Mouse (Mus musculus): ENCODE data around the gene Aldh16a1.
"Not testable (repeated sequence)": the region's sequence is repeated elsewhere in the genome, so short reads cannot be mapped to it uniquely, and the experiment has no call there.

The Aldh16a1 gene

DNA sequence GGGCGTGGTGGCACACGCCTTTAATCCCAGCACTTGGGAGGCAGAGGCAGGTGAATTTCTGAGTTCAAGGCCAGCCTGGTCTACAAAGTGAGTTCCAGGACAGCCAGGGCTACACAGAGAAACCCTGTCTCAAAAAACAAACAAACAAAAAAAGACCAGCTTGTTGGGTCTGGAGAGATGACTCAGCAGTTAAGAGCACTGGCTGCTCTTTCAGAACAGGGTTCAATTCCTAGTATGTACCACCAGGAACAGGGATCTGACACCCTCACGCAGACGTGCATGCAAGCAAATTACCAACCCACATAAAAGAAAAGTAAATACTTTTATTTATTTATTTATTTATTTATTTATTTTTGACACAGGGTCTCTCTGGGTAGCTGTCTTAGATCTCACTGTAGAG lies 44.3 kb downstream of the Aldh16a1 start:
- DNase-seq = not testable (repeated sequence)

DNA sequence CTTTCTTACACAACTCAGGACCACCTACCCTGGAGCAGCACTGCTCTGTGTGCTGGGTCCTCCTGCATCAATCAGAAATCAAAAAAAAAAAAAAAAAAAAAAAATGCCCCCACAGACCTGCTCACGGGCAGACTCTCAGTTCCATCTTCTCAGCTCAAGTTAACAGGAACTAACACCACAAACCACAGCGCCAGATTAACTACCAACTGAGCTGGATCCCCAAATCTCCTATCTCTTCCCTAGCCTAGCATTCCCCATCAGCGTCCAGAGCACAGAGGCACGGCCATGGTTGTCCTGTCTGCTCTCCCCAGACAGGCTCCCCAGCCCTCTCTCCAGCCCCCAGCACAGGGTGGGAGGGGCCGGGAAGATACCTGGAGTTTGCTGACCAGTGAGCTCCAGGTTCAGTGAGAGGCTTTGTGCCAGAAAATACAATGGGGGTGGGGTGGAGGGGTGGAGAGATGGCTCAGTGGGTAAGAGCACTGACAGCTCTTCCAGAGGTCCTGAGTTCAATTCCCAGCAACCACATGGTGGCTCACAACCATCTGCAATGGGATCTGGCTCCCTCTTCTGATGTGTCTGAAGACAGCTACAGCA lies 47.2 kb downstream of the Aldh16a1 start:
- DNase-seq = no peak

- no peak for DNase-seq
Observed at GRCm38 (mm10) chr7:45106441-45106840, 47.9 kb downstream of the Aldh16a1 start.

DNA sequence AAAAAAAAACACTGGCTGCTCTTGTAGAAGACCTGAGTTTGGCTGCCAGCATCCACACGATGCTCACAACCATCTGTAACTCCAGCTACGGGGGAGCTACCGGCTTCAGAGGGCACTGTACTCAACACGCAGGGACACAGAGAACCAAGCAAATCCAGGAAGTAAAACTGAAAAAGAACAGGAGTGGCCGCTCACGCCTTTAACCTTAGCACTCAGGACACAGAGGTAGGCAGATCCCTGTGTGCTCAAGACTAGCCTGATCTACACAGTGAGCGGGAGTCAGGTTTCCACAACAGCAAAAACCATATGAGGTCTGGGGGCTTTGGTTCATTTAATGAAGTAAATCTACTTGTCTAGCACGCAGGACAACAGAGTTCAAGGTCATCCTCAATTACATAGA lies 48.9 kb downstream of the Aldh16a1 start:
- no peak for DNase-seq

- DNase-seq = no peak
Observed at GRCm38 (mm10) chr7:45104941-45105340, 49.4 kb downstream of the Aldh16a1 start.

DNA sequence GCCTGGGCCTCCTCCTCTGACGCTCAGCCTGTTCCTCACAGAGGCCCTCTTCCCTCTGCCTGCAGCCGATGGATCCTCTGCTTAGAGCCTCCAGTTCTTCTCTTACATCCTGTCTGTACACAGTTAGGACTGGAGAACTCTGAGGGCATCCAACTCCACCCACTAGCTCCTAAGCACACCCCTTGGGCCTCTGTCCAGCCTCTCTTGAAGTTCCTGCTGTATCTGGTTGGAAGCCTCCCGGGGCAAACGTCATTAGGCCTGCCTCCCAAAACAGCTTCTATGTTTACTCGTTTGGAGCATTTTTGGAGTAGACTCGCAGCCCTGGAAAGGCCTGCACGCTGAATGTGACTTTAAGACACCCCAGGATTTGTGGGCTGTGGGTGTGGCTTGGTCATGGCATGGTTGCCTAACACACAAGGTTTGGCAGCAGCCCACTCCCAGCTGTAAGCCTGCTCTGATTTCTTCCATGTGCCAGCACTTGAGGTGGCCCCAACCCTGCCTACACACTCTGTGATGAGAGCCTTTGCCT lies 50.7 kb downstream of the Aldh16a1 start, which contains the start of gene Fcgrt:
TSS of gene Fcgrt (minus strand) at position 200 of the 529 bp plus-strand sequence.
- peak; percentile 76 for DNase-seq

DNA sequence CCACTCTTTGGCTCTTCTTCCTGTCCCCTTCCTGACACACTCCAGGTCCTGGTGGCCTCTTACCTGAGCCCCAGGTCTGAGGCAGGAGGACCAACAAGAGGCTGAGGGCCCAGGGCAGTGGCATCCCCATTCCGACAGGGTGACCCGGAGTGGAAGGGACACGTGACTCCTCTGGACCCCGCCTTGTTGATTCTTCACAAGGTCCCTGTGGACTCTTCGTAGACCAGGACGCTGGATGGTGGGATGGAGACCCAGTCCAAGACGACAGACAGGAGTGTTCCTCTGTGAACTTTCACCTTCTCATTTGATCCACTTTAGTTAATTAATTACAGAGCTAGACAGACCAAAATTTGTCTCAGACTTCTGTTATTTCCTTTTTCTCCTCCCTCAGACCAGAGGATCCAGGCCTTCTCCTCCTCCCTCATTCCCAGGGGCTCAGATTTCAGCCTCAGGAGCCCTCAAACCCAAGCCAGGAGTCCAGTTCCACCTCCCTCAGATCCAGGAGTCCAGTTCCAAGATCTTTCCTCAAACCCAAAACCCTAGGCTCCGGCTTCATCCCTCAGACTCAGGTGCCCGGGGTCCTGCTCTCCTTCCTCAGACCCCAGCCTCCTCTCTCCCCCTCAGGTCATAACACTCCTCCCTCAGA lies 51.3 kb downstream of the Aldh16a1 start:
- no peak for DNase-seq

DNA sequence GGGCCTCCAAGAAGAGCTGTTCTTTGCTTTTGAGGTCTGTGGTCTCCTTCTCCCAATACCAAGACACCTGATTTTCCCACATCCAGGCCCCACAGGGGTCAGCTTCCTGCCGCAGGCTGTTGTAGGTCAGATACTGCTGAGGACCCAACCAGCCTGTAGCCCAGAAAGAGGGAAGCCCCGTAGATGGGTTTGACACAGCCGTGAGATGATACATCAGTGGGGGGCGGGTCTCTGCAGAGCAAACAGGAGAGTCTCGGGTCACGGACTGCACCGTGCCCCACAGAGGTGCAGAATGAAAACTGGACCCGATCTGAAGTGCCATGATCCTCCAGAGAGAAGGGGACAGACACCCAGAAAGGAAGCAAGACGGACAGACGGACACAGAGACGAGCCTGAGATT lies 51.9 kb downstream of the Aldh16a1 start:
- DNase-seq = no peak

GRCm38 (mm10) chr7:45100046-45100445 lies 54.3 kb downstream of the Aldh16a1 start:
- no peak for DNase-seq

DNA sequence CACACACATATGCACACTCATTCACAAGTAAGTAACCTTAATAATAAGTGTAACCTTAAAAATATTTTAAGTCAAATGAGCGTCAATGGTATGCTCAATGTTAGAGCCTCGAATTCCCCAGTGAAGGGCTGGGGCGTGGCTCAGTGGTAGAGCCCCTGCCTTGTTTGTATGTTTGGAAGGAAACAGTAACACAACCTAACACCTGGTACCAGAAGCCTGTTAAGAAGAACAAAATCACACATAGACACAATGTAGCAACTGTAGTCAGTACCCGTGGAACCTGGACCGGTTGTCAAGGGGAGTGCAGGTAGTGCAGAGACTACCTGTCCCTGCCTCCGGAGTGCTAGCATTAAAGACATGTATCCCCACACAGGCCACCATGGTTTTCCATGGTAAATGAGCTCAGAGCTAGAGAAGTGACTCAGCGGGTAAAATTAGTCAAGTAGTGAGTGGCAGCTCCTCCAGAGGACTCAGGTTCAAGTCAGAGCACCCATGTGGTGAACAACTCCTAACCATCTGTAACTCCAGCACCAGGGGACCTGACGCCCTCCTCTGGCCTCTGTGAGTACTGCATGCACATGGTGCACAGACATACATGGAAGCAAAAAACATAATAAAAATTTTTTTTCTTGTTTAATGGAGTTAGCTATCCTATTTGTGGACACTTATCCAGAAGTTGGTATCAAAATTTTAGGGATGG lies 55.7 kb downstream of the Aldh16a1 start:
- DNase-seq = no peak

GRCm38 (mm10) chr7:45097479-45097878 lies 56.9 kb downstream of the Aldh16a1 start:
- no peak for DNase-seq

DNA sequence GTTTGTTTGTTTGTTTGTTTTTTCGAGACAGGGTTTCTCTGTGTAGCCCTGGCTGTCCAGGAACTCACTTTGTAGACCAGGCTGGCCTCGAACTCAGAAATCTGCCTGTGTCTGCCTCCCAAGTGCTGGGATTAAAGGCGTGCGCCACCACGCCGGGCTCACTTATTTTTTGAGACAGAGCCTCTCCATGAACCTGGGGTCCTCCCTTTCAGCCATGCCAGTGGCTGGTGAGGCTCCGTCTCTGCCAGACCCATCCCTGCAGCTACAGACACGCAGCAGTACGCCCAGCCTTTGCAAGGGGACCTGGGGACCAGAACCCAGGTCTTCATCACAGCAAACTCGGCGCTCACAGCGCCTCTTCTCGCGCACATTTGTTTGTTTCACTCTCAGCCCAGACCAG lies 58.4 kb downstream of the Aldh16a1 start:
- DNase-seq = not testable (repeated sequence)

GRCm38 (mm10) chr7:45095367-45095766 lies 59.0 kb downstream of the Aldh16a1 start:
- no peak for DNase-seq

DNA sequence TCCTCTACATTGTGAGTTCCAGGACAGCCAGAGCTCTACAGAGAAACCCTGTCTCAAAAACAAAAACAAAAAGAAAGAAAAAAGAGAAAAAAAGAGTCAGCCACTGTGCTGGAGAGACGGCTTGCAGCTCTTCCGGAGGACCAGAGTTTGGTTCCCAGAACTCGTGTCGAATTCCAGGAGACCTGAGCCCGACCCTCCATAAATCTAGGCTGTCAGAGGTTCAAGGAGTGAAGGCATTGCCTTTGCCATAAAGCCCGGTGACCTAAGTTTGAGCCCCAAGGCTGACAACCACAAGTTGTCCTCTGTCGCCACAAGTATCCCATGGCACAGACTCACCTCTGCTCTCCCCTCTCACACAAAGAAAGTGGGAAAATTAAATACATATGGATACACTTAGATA lies 60.3 kb downstream of the Aldh16a1 start:
- DNase-seq = no peak

GRCm38 (mm10) chr7:45093516-45093905 lies 60.9 kb downstream of the Aldh16a1 start:
- no peak for DNase-seq

- DNase-seq = no peak
Observed at GRCm38 (mm10) chr7:45092828-45093515, 61.4 kb downstream of the Aldh16a1 start.

GRCm38 (mm10) chr7:45092048-45092447 lies 62.3 kb downstream of the Aldh16a1 start, which contains the start of gene Rcn3:
Gene Rcn3 (minus strand): TSS chr7:45092221.
- DNase-seq = no peak

GRCm38 (mm10) chr7:45091001-45091990 lies 63.1 kb downstream of the Aldh16a1 start:
- DNase-seq = no peak
